Mouse (Mus musculus) intestine, embryonic 15.5 days (tissue): ENCODE data around the gene Diras2. TPM values are rescaled to one million over a fixed set of nuclear protein-coding genes. Genes with fewer than 3 reads are reported as not detected.
"Not testable (repeated sequence)": the region's sequence is repeated elsewhere in the genome, so short reads cannot be mapped to it uniquely, and the experiment has no call there.

Experiments used
- ATAC-seq: fragments of 200-750 bp; cut with Nextera tagmentation; 2 replicates; pipeline ENCODE4 v1.8.0; 2017; ENCODE audit warnings: moderate TSS enrichment, moderate library complexity
- H3K27ac ChIP-seq: fragments of 300-500 bp; sonication (generic); 2 replicates; pipeline ENCODE4 v1.5.1; 2015; ENCODE audit warnings: mild to moderate bottlenecking, inconsistent platforms
- H3K27me3 ChIP-seq: fragments of 300-500 bp; sonication (generic); replicated peaks from 2 replicates; pipeline ENCODE4 v1.6.1; 2015; ENCODE audit warnings: inconsistent platforms
- H3K36me3 ChIP-seq: fragments of 300-500 bp; sonication (generic); 2 replicates; pipeline ENCODE4 v1.6.1; 2015; ENCODE audit warnings: inconsistent platforms
- H3K4me1 ChIP-seq: fragments of 300-500 bp; sonication (generic); replicated peaks from 2 replicates; pipeline ENCODE4 v1.6.1; 2015; ENCODE audit warnings: inconsistent platforms
- H3K4me2 ChIP-seq: fragments of 300-500 bp; sonication (generic); replicated peaks from 2 replicates; pipeline ENCODE4 v1.6.1; 2015; ENCODE audit warnings: mild to moderate bottlenecking, inconsistent platforms
- H3K4me3 ChIP-seq: fragments of 300-500 bp; sonication (generic); replicated peaks from 2 replicates; pipeline ENCODE4 v1.5.1; 2015; ENCODE audit warnings: inconsistent platforms
- H3K9ac ChIP-seq: fragments of 300-500 bp; sonication (generic); 2 replicates; pipeline ENCODE4 v1.6.1; 2015; ENCODE audit warnings: inconsistent platforms
- H3K9me3 ChIP-seq: fragments of 300-500 bp; sonication (generic); 2 replicates; pipeline ENCODE4 v1.6.1; 2016; ENCODE audit warnings: inconsistent platforms
- WGBS: fragments of 180-500 bp; shearing (Covaris S2); methylation state at CpG from one replicate; pipeline ENCODE4 v1.1.7; 2015; 5-methylcytosine and 5-hydroxymethylcytosine counted together
- polyA plus RNA-seq: library from polyadenylated mRNA; unstranded; fragments of >200 nt; fragmentation: Nextera tagmentation; extraction: Ambion mirVana; gene quantifications from 2 replicates; pipeline ENCODE4 v1.2.1, GENCODE M21; 2015

Gene Diras2
- polyA plus RNA-seq, 1 experiment from 2014 or later: 0.58 TPM

GRCm38 (mm10) chr13:52507460-52508293 lies 23.4 kb downstream of the Diras2 start:
- Histone ChIP-seq H3K4me1 (no peaks in the 10 kb centered on the region), H3K9ac (no peak overlapping the region), H3K9me3 (no peaks in the 10 kb centered on the region), H3K27ac (no peak overlapping the region), H3K4me2 (no peak overlapping the region), H3K4me3 (no peak overlapping the region), H3K27me3 (no peaks in the 10 kb centered on the region), H3K36me3 (no peaks in the 10 kb centered on the region)
- no peak for ATAC-seq
- WGBS: 90% methylated on average over 35 of the region's 35 CpGs

GRCm38 (mm10) chr13:52506822-52507221 lies 24.3 kb downstream of the Diras2 start:
- not testable (repeated sequence) for H3K27me3 ChIP-seq, H3K27ac ChIP-seq, ATAC-seq, H3K4me1 ChIP-seq, H3K9me3 ChIP-seq, H3K4me2 ChIP-seq, H3K4me3 ChIP-seq, H3K9ac ChIP-seq, H3K36me3 ChIP-seq
- 68% methylated on average over 3 of the region's 3 CpGs for WGBS

GRCm38 (mm10) chr13:52505683-52506285 lies 25.3 kb downstream of the Diras2 start:
- not testable (repeated sequence) for ATAC-seq, H3K27me3 ChIP-seq, H3K9ac ChIP-seq, H3K4me1 ChIP-seq, H3K36me3 ChIP-seq, H3K4me2 ChIP-seq, H3K9me3 ChIP-seq, H3K4me3 ChIP-seq, H3K27ac ChIP-seq
- WGBS: 82% methylated on average over 5 of the region's 5 CpGs

GRCm38 (mm10) chr13:52501686-52502085 lies 29.4 kb downstream of the Diras2 start:
- WGBS: 41% methylated on average over 8 of the region's 8 CpGs
- H3K9me3 ChIP-seq: no peaks in the 10 kb centered on the region
- H3K9ac ChIP-seq: no peak overlapping the region
- no peaks in the 10 kb centered on the region for H3K36me3 ChIP-seq
- no peak overlapping the region for H3K4me3 ChIP-seq
- peak overlapping the region; percentile 79; the same call in 1 of the 2 replicates for H3K27ac ChIP-seq
- no peak overlapping the region for H3K4me2 ChIP-seq
- peak; percentile 74 for ATAC-seq
- H3K27me3 ChIP-seq: no peaks in the 10 kb centered on the region
- H3K4me1 ChIP-seq: no peaks in the 10 kb centered on the region

GRCm38 (mm10) chr13:52497029-52497550 lies 34.0 kb downstream of the Diras2 start:
- no peaks in the 10 kb centered on the region for H3K36me3 ChIP-seq
- WGBS: 53% methylated on average over 4 of the region's 4 CpGs
- no peak overlapping the region for H3K27ac ChIP-seq
- H3K27me3 ChIP-seq: no peaks in the 10 kb centered on the region
- H3K9me3 ChIP-seq: no peaks in the 10 kb centered on the region
- H3K9ac ChIP-seq: no peak overlapping the region
- no peak overlapping the region for H3K4me3 ChIP-seq
- peak; percentile 88 for ATAC-seq
- H3K4me1 ChIP-seq: no peaks in the 10 kb centered on the region
- H3K4me2 ChIP-seq: no peak overlapping the region

- H3K36me3 ChIP-seq: no peaks in the 10 kb centered on the region
- H3K9me3 ChIP-seq: no peaks in the 10 kb centered on the region
- ATAC-seq: no peak
- H3K4me3 ChIP-seq: no peak overlapping the region
- no peak overlapping the region for H3K9ac ChIP-seq
- no peaks in the 10 kb centered on the region for H3K27me3 ChIP-seq
- no peak overlapping the region for H3K4me2 ChIP-seq
- no peak overlapping the region for H3K27ac ChIP-seq
- 94% methylated on average over 7 of the region's 7 CpGs for WGBS
- H3K4me1 ChIP-seq: no peaks in the 10 kb centered on the region
These were observed 42.3 kb downstream of the Diras2 start for GRCm38 (mm10) chr13:52488821-52489220.

- no peaks in the 10 kb centered on the region for H3K27me3 ChIP-seq
- H3K4me1 ChIP-seq: no peaks in the 10 kb centered on the region
- no peak for ATAC-seq
- no peak overlapping the region for H3K9ac ChIP-seq
- H3K27ac ChIP-seq: no peak overlapping the region
- WGBS: 73% methylated on average over 4 of the region's 4 CpGs
- H3K9me3 ChIP-seq: no peaks in the 10 kb centered on the region
- no peaks in the 10 kb centered on the region for H3K36me3 ChIP-seq
- no peak overlapping the region for H3K4me2 ChIP-seq
- H3K4me3 ChIP-seq: no peak overlapping the region
These were observed 47.0 kb downstream of the Diras2 start for GRCm38 (mm10) chr13:52484064-52484463.

- Histone ChIP-seq H3K9me3 (no peaks in the 10 kb centered on the region), H3K4me2 (no peak overlapping the region), H3K27me3 (no peaks in the 10 kb centered on the region), H3K9ac (no peak overlapping the region), H3K4me1 (no peaks in the 10 kb centered on the region), H3K27ac (no peak overlapping the region), H3K4me3 (no peak overlapping the region), H3K36me3 (no peaks in the 10 kb centered on the region)
- WGBS: 69% methylated on average over 2 of the region's 2 CpGs
- ATAC-seq: no peak
These were observed 49.3 kb downstream of the Diras2 start for GRCm38 (mm10) chr13:52481786-52482185.

GRCm38 (mm10) chr13:52479146-52479545 lies 51.9 kb downstream of the Diras2 start:
- H3K36me3 ChIP-seq: no peaks in the 10 kb centered on the region
- H3K9ac ChIP-seq: no peak overlapping the region
- no peaks in the 10 kb centered on the region for H3K9me3 ChIP-seq
- H3K4me1 ChIP-seq: no peaks in the 10 kb centered on the region
- H3K4me3 ChIP-seq: no peak overlapping the region
- H3K4me2 ChIP-seq: no peak overlapping the region
- ATAC-seq: no peak
- no peaks in the 10 kb centered on the region for H3K27me3 ChIP-seq
- H3K27ac ChIP-seq: no peak overlapping the region
- WGBS: 95% methylated on average over 5 of the region's 5 CpGs

GRCm38 (mm10) chr13:52476998-52477601 lies 54.0 kb downstream of the Diras2 start:
- no peaks in the 10 kb centered on the region for H3K9me3 ChIP-seq
- H3K27ac ChIP-seq: no peak overlapping the region
- H3K9ac ChIP-seq: no peak overlapping the region
- H3K4me1 ChIP-seq: no peaks in the 10 kb centered on the region
- WGBS: 87% methylated on average over 11 of the region's 11 CpGs
- H3K4me3 ChIP-seq: no peak overlapping the region
- H3K4me2 ChIP-seq: no peak overlapping the region
- no peak for ATAC-seq
- H3K36me3 ChIP-seq: no peaks in the 10 kb centered on the region
- H3K27me3 ChIP-seq: no peaks in the 10 kb centered on the region

- ATAC-seq: no peak
- no peak overlapping the region for H3K27ac ChIP-seq
- H3K9ac ChIP-seq: no peak overlapping the region
- no peaks in the 10 kb centered on the region for H3K4me1 ChIP-seq
- no peaks in the 10 kb centered on the region for H3K36me3 ChIP-seq
- WGBS: 55% methylated on average over 3 of the region's 3 CpGs
- no peaks in the 10 kb centered on the region for H3K27me3 ChIP-seq
- no peak overlapping the region for H3K4me3 ChIP-seq
- H3K9me3 ChIP-seq: no peaks in the 10 kb centered on the region
- no peak overlapping the region for H3K4me2 ChIP-seq
These were observed 54.9 kb downstream of the Diras2 start for GRCm38 (mm10) chr13:52476222-52476621.

GRCm38 (mm10) chr13:52475264-52475663 lies 55.8 kb downstream of the Diras2 start:
- WGBS: 84% methylated on average over 10 of the region's 10 CpGs
- no peak overlapping the region for H3K4me3 ChIP-seq
- no peaks in the 10 kb centered on the region for H3K36me3 ChIP-seq
- no peak overlapping the region for H3K4me2 ChIP-seq
- H3K27me3 ChIP-seq: no peaks in the 10 kb centered on the region
- no peak for ATAC-seq
- no peak overlapping the region for H3K27ac ChIP-seq
- H3K9ac ChIP-seq: no peak overlapping the region
- no peaks in the 10 kb centered on the region for H3K9me3 ChIP-seq
- H3K4me1 ChIP-seq: no peaks in the 10 kb centered on the region
